Mouse (Mus musculus) testis, adult 2 months (tissue): ENCODE measurements around the gene Pgap3. TPM values are rescaled to one million over a fixed set of nuclear protein-coding genes. Genes with fewer than 3 reads are reported as not detected.
A peak's percentile ranks its signal among the peaks of the same experiment; 100 is the strongest.

Experiments used
- H3K27ac ChIP-seq: fragments of 200-500 bp; 2 replicates; pipeline ENCODE4 v1.5.1; 2012; ENCODE audit warnings: low read depth, low read length; ENCODE audit not compliant: control insufficient read depth, insufficient read depth
- H3K27me3 ChIP-seq: fragments of 200-500 bp; 2 replicates; pipeline ENCODE4 v1.6.1; 2012; ENCODE audit warnings: mild to moderate bottlenecking, low read length, moderate library complexity; ENCODE audit not compliant: control insufficient read depth, insufficient read depth
- H3K36me3 ChIP-seq: fragments of 200-500 bp; 2 replicates; pipeline ENCODE4 v1.6.1; 2012; ENCODE audit warnings: mild to moderate bottlenecking, low read length; ENCODE audit not compliant: control insufficient read depth, insufficient read depth
- H3K4me1 ChIP-seq: fragments of 200-500 bp; 2 replicates; pipeline ENCODE4 v1.6.1; 2012; ENCODE audit warnings: low read length; ENCODE audit not compliant: control insufficient read depth, insufficient read depth
- H3K4me3 ChIP-seq: fragments of 200-500 bp; 2 replicates; pipeline ENCODE4 v1.5.1; 2012; ENCODE audit warnings: low read depth, mild to moderate bottlenecking, low read length, moderate library complexity, mixed read lengths; ENCODE audit not compliant: control insufficient read depth
- CTCF ChIP-seq: fragments of 200-500 bp; IDR thresholded peaks from 2 replicates; pipeline ENCODE4 v1.5.1; 2012; ENCODE audit warnings: low read depth, mild to moderate bottlenecking, inconsistent platforms, low read length, moderate library complexity; ENCODE audit not compliant: control insufficient read depth, insufficient read depth, insufficient replicate concordance
- POLR2A ChIP-seq: fragments of 200-500 bp; IDR thresholded peaks from 2 replicates; pipeline ENCODE4 v1.6.1; 2012; ENCODE audit warnings: low read depth, mild to moderate bottlenecking, inconsistent platforms, low read length, moderate library complexity; ENCODE audit not compliant: control insufficient read depth
- polyA plus RNA-seq: library from polyadenylated mRNA; depleted of rRNA; stranded (reverse); fragments of >200 nt; gene quantifications from 2 replicates; pipeline ENCODE4 v1.2.3, GENCODE M21; 2012

Pgap3 gene
- polyA plus RNA-seq, 1 experiment = 4.9 TPM

DNA sequence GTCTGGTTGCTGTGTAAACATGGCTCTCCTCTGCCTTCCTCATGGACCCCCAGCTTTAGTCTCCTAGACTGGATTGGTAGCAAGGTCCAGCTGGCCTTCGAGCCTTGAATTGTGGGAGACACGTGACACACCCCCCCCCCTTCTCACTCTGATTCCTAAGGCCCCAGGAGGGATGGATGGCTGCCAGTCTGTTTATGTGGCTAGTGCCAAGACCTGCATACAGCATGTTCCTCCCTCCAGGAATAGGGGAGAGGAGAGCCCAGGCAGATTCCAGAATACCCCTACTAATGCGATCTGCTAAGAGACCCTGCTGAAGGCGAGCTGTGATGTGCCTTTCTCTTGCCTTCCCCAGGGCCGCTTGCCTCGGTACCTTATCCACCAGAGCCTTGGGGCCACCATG lies 20.2 kb downstream of the Pgap3 start:
- H3K4me1 ChIP-seq = no peaks in the 10 kb centered on the region; the same call in 1 of the 2 replicates
- H3K4me3 ChIP-seq = no peak overlapping the region
- TF ChIP-seq CTCF = no peak
- TF ChIP-seq POLR2A = no peak
- H3K27me3 ChIP-seq = no peaks in the 10 kb centered on the region
- no peaks in the 10 kb centered on the region; the same call in 1 of the 2 replicates for H3K36me3 ChIP-seq
- no peak overlapping the region for H3K27ac ChIP-seq

DNA sequence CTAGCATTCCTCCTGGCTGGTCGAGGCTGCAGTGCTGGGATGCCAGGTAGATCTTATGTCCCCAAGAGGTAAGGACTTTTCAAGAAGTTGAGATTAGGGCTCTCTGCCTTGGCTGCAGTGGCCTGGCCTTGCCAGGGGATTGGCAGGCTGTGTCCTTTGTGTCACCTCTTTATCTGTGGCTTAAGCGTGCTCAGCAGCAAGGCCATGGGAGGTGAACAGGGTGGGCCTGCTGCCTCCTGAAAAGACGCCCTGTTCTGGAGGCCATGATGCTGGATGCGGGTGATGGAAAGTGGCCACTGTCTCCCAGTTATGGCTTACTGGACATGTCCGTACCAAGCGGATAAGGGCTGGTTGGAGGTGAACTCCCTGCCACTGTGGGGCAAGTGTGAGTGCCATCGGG lies 20.9 kb downstream of the Pgap3 start:
- H3K36me3 ChIP-seq = no peaks in the 10 kb centered on the region; the same call in 1 of the 2 replicates
- H3K27ac ChIP-seq = no peak overlapping the region
- H3K4me3 ChIP-seq = no peak overlapping the region
- TF ChIP-seq POLR2A (no peak), CTCF (no peak)
- H3K27me3 ChIP-seq = no peaks in the 10 kb centered on the region
- H3K4me1 ChIP-seq = no peaks in the 10 kb centered on the region; the same call in 1 of the 2 replicates

DNA sequence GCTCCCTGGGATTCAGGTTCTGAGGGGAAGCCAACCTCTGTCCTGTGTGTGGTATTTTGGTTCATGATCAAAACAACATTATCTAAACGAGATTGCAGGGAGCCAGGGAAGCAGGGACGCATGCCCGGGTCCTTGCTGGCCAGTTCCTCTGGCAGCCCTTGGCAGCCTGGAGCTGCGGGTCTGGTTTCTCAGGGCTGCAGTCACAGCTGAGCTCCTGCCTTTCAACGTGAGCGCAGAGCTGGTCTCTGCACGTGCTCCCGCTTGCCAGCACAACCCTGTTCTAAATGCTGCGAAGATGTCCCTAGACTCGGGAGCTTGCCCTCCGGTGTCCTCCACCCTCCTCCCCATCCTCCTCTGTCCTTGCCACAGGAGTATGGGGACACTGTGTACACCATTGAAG lies 22.5 kb downstream of the Pgap3 start:
- TF ChIP-seq CTCF = no peak
- no peak for TF ChIP-seq POLR2A
- Histone ChIP-seq H3K36me3 (no peaks in the 10 kb centered on the region; the same call in 1 of the 2 replicates), H3K4me1 (no peaks in the 10 kb centered on the region; the same call in 1 of the 2 replicates), H3K27me3 (no peaks in the 10 kb centered on the region), H3K4me3 (no peak overlapping the region), H3K27ac (no peak overlapping the region)

DNA sequence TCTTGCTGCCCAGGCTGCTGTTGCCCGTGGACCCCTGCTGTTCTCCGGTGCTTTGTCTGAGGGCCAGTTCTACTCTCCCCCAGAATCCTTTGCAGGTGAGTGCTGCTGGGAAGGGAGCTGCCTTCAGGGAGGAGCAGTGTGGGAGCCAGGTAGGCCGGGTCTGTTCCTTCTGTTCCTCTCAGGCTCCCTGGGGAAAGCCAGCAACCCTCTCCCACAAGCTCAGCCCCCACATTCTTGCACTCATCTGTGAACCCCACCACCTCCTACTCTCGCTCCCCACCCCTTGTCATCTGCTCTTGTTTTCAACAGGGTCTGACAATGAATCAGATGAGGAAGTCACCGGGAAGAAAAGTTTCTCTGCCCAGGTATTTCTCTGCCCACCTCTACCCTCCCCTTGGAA lies 23.5 kb downstream of the Pgap3 start:
- H3K27ac ChIP-seq = no peak overlapping the region
- no peaks in the 10 kb centered on the region; the same call in 1 of the 2 replicates for H3K4me1 ChIP-seq
- H3K4me3 ChIP-seq = no peak overlapping the region
- no peaks in the 10 kb centered on the region for H3K27me3 ChIP-seq
- no peak for TF ChIP-seq POLR2A
- no peak for TF ChIP-seq CTCF
- no peaks in the 10 kb centered on the region; the same call in 1 of the 2 replicates for H3K36me3 ChIP-seq

DNA sequence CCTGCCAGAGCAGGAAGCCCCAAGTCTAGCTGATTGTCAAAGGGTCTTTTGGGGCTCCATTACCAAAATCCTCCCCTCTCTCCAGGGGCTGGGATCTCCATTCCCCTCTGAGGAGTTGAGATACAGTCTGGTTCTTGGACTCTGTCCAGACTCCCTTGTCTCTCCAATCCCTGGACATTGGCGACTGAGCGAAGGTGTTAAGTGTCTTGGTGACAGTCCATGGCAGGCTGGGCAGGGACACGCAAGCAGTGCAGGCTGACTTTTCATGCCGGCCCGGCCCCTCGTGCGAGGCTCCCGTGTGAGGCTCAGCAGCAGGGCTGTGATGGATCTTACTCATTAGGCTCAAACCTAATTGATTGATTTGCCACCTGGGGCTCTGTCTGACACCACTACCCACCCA lies 26.0 kb downstream of the Pgap3 start:
- Histone ChIP-seq H3K27ac (no peak overlapping the region), H3K4me1 (peaks cover 6% of the 10 kb centered on the region), H3K27me3 (no peaks in the 10 kb centered on the region), H3K36me3 (no peaks in the 10 kb centered on the region; the same call in 1 of the 2 replicates), H3K4me3 (no peak overlapping the region)
- no peak for TF ChIP-seq CTCF
- no peak for TF ChIP-seq POLR2A

DNA sequence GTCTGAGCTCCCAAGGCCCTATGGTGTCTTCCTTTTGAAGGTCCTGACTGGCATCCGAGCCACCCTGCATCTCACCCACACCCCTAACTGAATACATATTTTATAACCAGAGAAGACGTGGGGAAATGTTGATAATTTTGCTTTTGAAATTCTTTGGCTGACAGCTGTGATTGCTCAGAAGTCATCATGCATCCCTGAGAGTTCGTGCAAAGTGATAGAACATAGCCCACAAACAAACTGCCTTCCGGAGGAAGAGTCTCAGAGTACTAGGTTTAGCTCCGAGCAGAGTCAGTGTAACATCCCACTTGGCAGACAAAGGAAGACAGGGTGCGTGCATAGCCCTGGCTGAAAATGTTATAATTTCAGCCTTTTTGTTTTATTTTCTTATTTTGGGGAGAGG lies 27.0 kb downstream of the Pgap3 start:
- Histone ChIP-seq H3K27me3 (no peaks in the 10 kb centered on the region), H3K4me1 (peaks cover 6% of the 10 kb centered on the region), H3K36me3 (no peaks in the 10 kb centered on the region; the same call in 1 of the 2 replicates), H3K27ac (no peak overlapping the region), H3K4me3 (no peak overlapping the region)
- no peak for TF ChIP-seq CTCF
- no peak for TF ChIP-seq POLR2A

DNA sequence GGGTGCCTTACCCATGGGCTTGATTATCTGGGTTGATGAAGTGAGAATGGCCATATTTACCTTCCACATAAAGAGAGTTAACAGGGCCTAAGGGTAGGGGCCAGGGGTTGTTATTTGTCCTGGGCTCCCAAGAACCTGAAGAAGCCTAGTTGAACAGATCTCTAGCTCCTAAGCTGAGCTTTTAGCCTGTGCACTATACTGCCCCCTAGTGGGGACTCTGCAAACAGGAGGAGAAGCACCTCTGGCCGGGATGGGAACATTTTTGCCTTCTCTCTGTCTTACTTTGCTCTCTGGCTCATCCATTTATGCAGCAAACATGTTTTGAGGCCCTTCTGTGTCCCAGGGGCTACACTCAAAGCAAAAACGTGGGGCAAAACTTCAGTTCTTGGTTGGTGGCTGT lies 27.9 kb downstream of the Pgap3 start:
- peaks cover 6% of the 10 kb centered on the region for H3K4me1 ChIP-seq
- H3K27me3 ChIP-seq = no peaks in the 10 kb centered on the region
- no peaks in the 10 kb centered on the region; the same call in 1 of the 2 replicates for H3K36me3 ChIP-seq
- TF ChIP-seq POLR2A = no peak
- TF ChIP-seq CTCF = peak; percentile 73; the same call in 1 of the 2 replicates
- no peak overlapping the region for H3K4me3 ChIP-seq
- no peak overlapping the region for H3K27ac ChIP-seq

DNA sequence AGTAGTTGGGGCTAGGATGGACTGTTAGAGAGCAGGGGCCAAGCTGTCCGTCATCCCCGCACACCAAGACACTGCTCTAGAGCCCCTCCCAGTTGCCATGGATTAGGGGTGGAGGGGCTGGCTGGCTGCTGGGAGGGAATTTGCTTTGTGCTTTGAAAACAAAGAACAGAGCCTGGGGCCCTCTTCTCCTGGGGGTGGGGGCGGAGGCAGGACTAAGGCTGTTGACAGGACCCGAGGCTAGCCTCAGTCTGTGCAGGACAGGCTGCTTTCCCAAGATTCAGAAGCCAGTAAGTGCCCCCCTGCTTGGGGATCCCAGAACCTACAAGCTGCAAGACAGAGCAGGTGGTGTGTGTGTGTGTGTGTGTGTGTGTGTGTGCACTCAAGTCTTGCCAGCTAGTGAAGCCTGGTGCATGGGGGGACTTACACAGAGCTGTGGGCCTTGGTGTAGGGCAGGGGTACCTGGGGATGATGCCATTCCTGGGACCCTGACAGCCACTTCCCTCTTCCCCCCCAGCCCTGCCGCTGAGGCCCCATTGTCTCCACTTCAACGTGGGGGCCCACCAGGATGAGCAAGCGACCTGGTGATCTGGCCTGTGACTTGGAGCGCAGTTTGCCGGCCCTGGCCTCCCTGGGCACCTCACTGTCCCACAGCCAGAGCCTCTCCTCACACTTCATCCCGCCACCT lies 28.6 kb downstream of the Pgap3 start:
- Histone ChIP-seq H3K27ac (no peak overlapping the region), H3K27me3 (no peaks in the 10 kb centered on the region), H3K36me3 (no peaks in the 10 kb centered on the region; the same call in 1 of the 2 replicates), H3K4me1 (peaks cover 6% of the 10 kb centered on the region), H3K4me3 (no peak overlapping the region)
- TF ChIP-seq POLR2A (no peak), CTCF (no peak)
